Mouse (Mus musculus) 3134 (cell line): ENCODE results near the gene Nebl.

Experiments used
- DNase-seq: peaks from one replicate; pipeline ENCODE4 v3.0.0-alpha.2; 2011; ENCODE audit warnings: low spot score; ENCODE audit not compliant: insufficient read length; ENCODE audit errors: extremely low read depth

The Nebl gene

DNA sequence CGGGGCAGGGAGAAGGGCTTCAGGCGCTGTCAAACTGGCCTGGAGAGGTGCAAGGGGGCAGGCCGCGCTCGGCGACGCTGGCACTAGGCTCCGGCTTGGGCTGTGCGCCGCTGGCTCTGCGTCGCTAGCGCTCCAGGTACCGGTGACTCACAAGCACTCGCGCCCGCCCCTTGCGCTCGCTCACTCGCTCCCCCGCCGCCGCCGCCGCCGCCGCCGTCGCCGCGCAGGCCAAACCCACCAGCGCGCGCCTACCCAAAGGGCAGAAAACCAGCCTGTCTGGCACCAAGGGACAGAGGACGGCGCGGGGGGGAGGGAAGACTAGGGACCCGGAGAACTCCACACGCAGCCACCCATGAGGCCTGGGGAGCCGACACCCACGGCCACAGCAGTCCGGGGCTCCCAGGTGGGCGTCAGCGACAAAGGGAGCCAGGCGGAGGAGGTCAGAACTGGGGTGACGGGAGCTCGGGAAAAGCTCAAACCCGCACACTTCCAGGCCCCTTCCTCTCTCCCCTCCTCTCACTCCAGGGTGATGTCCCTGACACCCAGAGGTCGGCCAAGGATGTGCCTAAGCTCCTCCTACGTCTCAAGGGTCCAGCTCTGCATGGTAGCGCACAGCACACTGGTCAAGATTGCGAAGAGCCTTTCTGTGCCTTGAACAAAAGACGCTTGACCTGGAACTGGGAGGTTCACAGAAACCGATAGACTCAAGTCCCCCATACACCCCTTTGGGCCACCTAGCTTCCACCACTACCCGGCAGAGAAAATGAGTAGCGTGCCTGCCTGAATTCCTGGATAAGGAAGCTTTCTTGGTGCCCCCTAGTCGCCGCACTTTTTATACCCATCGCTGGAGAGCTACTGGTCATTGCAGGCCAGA, at the start of gene Nebl:
Gene Nebl, minus strand, starts transcription at position 508 of the 874 bp plus-strand sequence.
- DNase-seq = no peak

DNA sequence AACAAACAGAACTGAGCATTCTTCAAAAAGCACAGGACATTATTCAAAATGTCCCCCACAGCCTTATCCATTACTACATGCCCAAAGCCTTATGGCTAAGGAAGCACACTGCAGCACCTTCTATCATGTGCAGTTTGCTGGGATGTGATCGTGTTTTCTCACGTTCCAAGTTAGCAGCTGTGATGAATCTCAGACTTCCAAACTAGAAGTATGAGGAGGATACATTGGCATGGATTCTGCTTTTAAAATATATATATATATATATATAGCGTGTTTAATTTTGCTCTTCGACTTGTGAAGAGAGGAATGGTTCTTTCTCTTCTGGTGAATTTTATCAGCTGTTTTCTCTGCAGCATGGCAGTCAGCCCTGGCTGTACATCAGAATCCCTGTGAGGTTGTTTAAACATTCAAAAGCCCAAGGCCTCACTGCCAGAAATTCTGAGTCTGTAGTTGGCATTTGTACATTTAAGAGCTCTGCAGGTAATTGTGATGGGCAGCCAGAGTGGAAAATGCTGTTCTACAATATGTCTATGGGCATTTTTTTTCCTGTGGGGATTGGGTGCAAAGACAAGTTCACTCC, 39.1 kb upstream of the Nebl start:
- no peak for DNase-seq

DNA sequence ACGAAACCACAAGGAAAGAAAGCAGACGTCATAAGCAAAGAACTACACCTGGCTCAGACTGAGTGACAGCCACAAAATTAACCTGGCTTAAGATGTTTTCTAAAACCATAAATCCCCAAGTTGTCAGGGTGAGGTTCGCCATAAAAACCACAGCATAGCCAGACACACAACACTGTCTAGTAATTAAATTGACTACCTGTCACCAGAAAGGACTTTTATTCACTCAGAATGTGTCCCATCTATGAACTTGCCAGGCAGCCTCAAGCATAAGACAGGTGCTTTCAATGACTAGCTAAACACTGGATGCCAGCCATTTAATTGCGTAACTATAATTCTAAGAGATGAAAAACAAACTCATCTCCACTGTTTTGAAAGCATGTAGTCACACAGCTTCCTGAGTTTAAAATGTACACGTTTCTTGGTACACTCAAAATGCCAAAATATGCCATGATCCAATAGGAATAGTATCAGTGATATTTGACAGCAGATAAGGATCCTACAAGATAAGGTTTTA, 38.0 kb upstream of the Nebl start:
- DNase-seq = no peak

DNA sequence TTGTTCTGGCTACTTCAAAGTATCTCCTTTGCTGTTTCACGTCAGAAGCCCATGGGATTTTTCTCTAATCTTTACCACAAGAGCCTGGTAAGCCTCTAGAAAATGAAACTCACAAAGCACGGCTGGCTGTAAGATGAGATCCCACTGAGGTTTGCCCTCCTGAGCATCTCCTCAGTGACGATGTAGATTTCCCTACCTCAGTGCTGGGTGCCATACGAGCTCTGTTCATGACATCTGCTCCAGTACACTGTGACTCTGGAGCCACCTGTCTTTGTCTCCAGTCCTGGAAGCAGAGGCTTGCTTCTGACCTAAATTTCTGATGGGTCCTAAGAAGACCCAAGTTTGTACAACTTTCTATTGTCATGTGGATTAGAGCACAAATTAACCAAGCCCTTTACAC, 25.0 kb upstream of the Nebl start:
- no peak for DNase-seq

DNA sequence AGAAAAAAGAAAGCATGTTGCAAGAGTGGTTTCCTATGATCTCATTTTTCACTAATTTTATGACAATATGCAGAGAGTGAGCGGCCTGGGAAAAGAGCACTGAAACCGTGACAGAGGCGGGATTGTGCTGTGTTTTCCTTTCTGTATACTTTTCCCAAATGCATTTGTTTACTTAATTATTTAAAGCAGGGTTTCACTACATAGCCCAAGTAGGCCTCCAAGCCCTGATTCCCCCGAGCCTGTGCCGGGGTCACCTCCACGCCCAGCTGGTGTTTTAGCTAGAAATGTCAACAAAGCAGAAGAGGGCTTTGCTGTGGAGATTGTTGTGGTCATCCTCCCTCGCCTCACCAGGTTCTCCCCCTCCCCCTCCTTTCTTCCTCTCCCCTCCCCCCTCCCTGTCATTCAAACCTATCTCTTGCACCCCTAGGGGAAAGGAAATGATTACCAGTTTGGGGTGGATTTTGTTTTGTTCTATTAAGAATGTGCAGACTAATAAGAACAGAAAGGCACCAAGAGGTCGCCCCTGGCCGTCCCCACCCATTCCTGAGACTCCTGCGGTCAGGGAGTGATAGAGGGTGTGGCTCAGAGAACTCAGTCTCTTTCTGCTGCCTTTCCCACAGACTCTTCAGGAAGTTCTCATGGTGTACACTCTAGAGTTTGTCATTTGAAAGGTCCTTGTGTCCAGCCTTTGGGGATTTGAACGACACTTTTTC, 10.9 kb upstream of the Nebl start:
- DNase-seq = no peak

DNA sequence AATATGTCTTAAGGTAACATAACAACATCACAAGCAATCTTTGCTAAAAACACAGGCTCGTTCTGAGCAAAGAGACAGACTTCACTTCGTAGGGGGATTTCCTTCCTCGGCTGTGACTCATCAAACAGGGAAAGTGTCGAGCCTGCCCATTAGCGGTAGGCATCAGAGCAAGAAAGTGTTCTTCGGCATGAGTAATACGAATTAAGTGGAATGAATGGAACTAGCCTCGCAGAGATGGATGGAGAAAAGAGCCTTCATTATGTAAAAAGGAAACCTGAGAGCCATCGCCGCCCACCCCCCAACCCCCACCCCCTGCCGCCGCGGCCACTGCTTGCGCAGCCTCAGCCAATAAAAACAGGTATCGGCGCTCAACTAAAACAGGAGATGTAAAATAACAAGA, 10.3 kb upstream of the Nebl start:
- peak; percentile 42 for DNase-seq

DNA sequence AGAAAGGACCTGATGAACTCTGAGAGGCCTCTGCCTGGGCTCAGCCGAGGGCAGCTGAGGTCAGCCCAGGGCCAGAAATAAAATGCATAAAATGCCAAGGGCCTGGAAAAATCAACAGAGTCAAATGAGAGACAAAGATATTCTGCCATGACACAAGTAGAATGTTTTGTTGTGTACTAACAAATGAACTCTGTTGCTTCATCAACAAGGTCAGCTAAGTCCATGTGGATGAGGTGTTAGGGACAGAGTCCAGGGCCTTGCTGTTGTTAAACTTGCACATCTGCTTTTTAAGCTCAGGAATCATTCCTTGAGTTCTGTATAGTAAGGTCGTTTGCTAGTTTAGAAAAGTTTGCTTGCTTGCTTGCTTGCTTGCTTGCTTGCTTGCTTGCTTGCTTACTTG, 9.2 kb upstream of the Nebl start:
- DNase-seq = no peak

DNA sequence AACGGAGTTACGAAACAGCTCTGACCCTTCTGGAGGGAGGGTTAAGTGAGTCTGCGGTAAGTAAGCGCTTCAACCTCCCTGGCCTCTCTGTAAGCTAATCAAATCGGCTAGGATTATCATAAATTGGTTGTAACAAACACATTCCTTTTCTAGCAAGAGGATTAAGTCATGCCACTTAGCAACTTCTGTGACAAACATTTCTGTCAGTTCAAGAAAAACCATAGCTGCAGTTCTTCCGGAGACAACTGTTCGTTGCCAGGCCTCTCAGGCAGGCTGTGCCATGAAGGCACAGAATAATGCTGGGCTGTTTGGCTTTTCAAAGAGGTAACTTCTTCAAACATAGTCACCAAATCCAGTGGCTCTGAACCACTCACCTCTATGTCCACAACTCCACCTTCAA, 946 bp upstream of the Nebl start:
- no peak for DNase-seq

DNA sequence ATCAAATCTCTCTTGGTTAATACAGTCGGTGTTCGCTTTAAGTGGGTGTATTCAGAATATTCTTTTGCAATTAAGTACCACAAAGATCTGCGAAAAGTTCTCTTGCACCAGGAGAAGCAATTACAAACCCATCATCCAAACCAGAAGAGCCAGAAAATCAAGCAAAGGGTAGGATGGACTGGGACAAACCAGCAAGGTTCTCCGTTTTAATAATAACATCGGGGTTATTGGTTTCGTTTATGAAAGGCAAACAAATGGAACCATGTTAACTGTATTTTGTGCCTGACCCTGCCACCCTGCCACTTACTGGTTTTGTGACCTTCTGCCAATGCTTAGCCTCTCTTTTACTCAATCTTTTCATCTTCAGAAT, 552 bp upstream of the Nebl start:
- DNase-seq = no peak

DNA sequence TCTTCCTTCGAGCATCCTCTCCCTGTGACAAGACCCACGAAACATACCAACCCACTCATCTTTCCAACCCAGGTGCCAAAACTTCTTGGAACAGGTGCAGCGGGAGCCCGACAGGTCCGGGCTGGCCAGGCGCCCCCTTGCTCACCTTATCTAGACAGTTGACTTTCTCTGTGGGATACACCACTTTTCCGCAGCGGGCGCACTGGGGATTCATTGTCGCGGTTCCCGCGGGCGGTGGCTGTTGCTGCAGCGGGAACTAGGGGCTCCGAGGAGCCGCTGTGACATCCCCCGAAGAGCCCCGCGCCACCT, 662 bp downstream of the Nebl start:
- DNase-seq = no peak

DNA sequence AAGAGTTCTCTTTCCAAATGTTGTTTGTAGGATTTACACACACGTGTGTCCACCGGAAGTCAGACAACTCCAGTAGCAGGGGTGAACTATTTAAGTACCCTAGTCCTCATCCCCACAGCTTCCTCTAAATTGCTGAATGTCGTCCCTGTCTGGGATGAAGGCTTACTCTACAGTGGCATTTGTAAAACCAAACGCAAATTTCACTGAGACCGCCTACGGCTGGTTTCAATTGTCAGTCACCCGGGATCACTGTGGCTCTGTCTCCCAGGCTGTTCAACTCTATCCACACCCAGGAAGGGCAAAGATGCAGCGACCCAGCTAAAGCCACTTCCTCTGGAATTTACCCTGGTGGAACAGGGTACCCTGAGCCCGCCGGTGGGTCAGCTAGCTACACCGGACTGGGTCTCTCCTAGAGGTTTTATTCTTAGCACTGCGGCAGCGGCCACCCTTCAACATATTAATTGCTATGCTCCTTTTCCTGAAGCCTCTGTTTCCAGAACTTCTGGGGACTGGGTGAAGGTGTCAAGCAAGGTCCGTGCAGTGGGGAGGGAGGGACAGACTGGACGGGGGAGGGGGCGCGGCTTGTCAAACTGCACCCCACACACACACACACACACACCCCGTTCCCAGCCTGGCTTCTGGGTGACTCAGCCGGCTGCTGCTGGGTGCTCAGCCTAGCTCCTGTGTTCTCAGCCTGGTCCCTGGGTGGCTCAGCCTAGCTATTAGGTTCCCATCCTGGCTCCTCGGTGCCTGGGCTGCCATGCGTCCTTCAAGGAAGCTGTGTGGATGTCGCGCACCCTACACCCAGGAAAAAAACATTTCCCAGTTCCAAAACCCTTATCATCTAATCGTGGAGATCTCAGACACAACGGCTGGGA, 1.3 kb downstream of the Nebl start:
- DNase-seq = no peak

DNA sequence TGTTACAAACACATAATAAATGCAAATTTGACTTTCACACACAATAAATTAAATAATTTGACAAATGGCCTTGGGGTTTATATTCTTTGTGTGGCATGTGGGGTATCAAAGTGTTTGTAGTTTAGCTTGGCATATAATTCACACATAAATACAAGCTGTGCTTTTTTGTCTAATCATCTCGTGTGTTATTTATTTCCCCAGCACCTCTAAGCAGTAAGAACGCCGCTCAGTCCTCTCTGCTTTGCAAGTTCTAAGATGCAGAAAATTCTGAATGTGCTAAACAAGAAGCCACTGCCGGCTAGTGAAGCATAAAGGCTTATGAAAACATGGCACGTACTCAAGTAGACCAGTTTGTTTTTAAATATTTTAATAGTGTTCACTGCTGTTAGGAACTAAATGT, 6.9 kb downstream of the Nebl start:
- DNase-seq = no peak

DNA sequence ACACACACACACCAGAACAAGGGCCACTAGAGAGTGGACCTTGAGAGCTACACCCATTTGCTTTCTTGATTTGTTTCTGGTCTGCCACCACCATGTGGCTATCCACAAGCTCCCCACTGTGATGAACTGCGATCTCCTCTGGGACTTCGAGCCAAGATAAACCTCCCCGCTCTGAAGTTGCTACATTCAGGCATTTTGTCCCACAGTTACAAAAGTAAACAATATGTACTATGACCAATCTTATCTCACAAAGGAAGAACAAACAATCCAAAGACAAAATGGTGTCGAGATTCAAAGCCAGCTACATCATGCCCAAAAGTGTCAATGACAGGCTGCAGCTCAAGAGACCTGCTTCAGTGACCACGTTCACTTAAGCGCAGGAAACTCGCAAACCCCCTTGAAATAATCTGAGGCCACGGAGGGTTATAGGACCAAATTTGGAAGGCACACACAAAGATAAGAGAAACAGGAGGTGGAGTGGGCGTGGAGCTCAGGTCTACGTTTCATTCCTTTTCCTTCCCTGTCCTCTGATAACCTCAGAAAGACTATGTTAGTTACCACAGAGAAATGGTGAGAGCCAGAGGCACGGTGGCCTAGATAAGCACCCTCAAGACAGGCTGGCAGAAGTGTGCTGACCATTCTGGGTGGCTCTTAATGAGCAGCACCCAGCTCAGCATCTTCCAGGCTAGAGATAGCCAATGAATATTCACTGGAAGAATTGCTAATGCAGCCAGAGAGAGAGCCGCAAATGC, 7.8 kb downstream of the Nebl start:
- DNase-seq = no peak

DNA sequence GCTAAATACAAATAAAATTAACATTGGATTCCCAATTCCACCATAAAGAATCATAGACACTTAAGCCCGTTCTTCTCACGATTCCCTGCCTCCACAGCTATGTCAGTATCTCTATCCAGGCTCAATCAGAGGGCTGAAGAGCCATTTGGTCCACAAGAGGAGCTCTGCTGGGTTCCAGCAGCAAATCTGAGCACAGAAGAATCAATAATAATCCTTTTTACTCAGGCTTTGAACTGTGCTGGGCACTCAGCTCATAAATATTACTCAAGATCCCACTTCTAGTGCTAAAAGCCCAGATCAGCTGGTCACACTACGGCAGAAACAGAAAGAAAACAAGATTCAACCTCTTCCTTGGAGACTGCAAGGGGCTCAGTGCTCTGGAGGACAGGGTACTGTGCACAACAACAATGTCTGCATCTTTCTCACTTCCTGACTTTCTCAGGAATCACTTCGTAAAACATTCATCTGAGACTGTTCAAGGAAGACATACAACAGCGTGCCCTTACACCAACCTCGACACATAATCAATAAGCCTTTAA, 10.0 kb downstream of the Nebl start:
- no peak for DNase-seq

DNA sequence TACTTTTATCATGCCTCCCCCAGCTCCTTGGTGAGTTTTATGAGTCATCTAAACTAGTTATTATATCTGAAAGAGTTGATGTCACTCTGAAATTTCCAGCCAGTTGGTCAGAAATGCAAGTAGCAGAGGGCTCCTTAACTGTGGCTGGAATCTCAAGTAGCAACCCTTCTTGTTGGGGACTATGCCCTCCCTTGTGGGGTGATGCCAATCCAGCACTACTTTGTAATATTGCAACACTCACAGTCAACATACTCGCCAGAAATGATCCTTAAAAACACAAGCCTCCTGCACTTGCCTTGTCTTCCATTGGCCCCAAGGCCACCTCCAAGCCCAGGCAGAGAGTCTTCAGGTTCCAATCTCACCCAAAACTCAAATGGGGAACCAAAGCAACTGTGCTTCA, 13.0 kb downstream of the Nebl start:
- DNase-seq = no peak

DNA sequence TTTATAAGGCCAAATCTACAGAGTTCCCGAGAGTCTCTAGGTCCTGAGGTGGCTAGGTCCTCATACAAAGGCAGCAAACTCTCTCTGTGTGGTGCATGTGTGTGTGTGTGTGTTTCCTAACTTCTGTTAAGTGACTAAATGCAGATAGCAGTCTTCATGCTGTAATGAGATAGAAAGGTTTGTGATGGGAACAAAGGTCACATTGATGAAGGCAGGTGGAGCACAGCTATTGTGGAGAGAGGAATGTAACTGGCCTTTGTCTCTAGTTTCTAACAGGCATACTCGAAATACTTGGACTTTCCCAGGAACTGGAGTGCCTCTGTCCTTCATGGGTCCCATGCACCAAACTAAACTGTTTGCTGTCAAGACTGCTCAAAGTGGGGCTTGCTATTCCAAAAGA, 14.1 kb downstream of the Nebl start:
- no peak for DNase-seq

DNA sequence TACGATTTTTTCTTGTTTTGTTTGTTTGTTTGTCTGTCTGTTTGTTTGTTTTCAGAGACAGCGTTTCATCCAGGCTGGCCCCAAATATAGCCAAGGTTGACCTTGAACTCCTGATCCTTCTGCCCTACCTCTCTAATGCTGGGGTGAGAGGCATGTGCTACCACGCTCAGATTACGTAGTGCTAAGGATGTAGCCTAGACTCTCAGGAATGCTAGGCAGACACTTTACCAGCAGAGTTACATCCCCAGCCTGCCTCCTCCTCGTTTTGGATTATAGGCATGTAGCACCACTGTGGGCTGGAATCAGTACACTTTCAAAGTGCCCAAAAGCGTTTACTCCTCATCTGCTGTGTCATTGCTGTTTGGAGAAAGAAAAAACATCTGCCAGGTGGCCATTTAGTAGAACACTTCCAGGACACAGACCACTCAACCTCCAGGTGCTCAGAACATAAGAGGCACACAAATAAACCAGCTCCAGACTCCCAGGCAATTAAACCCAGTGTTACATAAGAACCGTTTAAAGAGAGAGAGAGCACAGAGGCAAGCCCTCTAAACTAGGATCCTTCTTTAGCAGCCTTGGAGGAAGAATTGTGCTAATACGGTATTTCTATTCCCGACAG, 16.0 kb downstream of the Nebl start:
- DNase-seq = no peak

DNA sequence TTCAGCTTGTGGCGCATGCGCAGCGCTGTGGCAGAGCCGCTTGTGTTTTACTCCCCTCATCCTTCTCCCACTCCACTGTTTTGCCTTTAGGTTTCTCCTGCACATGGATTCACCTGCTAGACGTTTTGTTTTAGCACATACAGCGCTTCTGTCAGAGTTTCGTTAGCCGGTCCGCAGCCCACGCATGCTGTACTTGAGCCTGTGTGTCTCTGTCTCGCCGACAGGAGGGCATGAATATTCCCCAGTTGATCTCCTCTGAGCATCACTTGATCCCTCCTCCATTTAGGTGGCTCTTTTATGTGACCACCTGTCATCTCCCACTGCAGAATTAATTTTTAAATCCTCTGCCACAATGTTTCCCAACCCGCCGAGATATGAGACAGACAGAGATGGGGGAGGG, 16.6 kb downstream of the Nebl start:
- no peak for DNase-seq

DNA sequence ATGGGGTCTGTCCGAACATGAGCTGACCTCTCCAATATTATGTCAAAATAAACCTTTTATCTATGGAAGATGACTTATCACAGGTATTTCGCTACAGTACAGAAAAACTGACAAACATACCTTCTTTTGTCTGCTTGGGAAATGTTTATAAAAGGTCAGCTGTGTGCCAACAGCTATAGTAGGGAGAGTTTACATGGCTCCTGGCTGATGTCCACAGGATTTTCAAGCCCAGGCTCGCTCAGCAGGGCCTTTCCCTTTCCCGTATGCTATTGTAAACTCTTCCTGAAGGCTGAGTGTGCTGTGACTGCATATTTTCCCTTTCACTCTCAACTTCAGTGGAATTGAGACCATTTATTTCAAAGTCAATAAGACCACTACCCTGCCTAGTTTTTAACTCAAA, 17.1 kb downstream of the Nebl start:
- no peak for DNase-seq

DNA sequence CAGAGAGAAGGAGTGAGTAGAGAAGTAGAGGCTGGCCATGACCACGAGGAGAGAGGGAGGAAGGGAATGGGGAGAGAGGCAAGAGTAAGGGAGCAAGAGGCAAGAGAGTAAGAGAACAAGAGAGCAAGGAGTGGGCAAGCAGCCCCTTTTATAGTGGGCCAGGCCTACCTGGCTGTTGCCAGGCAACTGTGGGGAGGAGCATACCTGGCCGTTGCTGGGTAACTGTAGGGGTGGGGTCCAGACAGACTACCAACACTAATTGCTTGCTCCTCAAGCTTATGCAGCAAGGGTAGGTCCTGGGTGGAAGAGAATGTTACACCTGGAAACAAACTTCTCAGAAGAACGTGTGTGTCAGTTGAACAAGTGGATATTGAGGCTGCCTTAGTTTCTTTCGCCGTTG, 20.0 kb downstream of the Nebl start:
- DNase-seq = no peak
